Mouse (Mus musculus): Measurements from ENCODE around the gene Gm20388.

Gm20388 gene

DNA sequence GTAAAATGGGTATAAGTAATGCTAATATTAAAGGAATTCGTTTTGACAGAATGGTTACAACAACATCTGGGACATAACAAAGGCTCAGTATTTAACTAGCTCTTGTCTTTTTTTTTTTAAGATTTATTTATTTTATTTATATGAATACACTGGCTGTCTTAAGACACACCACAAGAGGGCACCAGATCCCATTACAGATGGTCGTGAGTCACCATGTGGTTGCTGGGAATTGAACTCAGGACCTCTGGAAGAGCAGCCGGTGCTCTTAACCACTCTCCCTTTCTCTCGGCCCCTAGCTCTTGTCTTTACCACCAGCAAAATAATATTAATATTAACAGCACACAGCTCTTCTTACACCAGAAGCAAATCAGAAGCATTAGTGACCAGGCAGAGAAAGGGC lies 3742.0 kb downstream of the Gm20388 start:
- no peak for DNase-seq (ENCODE audit: extremely low spot score, low read depth, low spot score)

DNA sequence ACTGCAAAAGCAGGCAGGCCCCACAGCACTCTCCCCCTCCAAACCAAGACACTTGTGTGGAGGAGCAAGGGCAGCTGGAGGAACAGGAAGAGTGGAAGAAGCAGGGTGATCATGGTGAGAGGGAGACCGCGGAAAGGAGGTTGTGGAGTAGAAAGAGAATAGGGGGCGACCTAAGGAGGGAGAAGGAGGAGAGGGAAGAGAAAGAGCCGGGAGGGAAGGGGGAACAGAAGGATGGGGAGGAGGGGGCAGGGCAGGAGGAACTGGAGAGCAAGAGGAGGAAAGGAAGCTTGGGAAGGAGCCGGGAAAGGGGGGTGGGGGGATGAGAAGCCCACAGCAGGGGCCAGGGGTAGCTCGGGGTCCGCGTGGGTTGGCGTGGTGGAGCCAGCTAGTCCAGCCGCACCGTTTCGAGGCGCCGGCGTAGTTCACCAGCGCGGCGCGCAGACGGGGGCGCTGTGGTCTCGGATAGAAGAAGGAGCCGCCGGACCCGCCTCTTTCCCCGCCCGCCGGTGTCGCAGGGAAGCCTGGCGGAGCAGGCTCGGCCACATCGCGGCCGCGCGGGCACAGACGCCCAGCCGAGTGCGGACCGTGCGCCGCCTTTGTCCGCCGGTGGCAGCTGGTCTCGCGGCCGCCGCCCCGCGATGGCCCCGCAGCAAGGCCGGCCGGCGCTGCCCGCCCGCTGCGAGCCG lies 3742.8 kb downstream of the Gm20388 start, which contains the start of gene Rhou:
TSS of gene Rhou (plus strand) at position 622 of the 686 bp plus-strand sequence.
- DNase-seq (ENCODE audit: extremely low spot score, low read depth, low spot score) = no peak

DNA sequence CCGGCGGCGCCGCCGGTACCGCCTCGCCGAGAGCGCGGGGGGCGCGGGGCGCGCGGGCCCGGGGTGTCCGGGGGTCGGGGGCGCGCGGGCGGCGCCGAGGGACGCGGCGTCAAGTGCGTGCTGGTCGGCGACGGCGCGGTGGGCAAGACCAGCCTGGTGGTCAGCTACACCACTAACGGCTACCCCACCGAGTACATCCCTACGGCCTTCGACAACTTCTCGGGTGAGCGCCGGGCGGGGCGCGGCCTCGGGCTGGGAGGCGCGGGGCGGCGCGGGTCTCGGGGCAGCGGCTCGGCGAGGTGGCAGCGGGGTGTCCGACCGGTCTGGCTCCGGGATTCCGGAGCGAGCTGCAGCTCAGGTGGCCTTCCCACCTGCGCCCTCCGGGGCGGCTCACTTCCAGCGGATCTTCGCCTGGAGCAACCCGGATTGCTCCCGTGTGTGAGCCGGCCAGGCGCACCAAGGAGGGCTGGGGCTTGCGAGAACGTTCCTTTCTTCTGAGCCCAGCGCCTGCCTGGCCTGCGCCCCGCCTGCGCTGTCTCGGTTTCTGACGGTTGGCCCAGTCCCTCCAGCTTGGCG lies 3743.4 kb downstream of the Gm20388 start:
- no peak for DNase-seq (ENCODE audit: extremely low spot score, low read depth, low spot score)

DNA sequence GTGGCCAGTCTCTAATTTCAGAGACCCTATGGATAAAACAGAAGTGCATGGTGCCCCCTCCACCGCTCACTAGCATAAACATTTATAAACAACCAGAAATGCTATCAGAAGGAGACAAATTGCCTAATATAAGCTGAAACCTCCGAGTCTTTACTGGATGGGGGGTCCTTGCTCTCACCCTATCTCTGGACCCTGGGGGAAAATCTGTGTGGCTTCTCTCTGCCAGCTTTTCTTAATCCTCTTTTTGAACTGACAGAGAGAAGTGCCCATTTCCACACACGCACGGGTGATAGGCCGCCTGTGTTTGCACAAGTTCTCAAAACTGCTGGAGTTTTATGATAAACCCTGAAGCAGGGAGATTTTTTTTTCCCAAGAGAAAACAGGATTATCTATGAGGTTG lies 3744.1 kb downstream of the Gm20388 start:
- no peak for DNase-seq (ENCODE audit: extremely low spot score, low read depth, low spot score)

DNA sequence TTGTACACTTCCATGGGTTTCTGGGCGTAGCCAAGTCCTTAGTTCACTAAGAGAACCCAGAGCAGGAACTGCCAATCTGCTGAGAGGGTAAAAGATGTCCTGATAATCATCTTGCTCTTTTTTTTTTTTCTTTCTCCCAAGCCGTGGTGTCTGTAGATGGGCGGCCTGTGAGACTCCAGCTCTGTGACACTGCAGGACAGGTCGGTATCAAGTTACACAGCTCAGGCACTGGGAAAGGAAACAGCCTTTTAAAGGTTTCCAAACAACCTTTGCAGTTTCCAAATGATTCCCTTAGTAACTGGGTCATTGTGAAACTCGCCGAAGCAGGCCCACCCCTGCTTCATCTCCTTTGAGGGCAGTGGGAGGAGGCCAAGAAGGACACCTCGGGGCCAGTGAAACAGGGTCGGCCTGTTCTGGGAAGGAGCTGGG lies 3744.7 kb downstream of the Gm20388 start:
- no peak for DNase-seq (ENCODE audit: extremely low spot score, low read depth, low spot score)

DNA sequence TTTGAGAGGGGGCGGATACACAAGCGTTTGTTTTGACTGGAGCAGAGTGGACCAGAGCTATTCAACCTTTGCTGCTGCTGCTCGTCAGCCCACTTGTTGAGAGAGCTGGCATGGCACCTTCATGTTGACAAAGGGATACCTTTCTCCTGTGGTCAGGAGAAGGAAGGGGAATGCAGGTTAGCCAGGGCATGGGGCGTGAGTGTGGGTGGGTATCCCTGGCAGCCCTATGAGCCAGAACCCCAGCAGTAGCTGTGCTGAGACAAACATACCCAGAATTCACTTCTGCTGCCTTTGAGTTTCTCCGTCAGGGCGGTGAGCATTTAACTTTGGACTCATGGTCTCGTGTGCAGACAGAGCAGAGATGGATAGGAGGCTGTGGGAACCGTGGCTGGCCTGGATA lies 3747.2 kb downstream of the Gm20388 start:
- no peak for DNase-seq (ENCODE audit: extremely low spot score, low read depth, low spot score)

DNA sequence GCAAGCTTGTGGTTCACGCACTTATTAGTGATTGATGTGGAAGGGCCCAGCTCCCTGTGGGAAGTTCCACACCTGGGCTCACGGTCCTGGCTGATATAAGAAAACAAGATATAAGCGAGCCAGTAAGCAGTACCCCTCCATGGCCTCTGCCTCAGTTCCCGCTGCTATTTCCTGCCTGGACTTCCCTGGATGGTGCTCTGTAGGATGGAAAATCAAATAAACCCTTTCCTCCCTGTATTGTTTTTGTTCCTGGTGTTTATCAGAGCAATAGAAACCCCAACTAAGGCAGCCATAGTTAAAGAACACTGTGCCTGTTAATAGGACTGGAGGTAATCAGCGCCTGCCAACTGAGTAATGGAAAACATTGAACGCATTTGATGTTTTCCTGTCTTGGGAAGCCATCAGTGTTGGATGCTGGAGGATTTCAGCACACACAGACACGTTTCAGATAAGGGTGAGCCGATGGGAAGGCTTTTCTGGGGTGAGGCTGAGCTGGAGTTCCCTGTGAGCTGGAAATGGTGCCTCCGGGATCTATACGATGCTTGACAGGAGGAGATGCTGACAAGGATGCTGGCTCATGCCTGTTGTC lies 3748.9 kb downstream of the Gm20388 start:
- no peak for DNase-seq (ENCODE audit: extremely low spot score, low read depth, low spot score)

DNA sequence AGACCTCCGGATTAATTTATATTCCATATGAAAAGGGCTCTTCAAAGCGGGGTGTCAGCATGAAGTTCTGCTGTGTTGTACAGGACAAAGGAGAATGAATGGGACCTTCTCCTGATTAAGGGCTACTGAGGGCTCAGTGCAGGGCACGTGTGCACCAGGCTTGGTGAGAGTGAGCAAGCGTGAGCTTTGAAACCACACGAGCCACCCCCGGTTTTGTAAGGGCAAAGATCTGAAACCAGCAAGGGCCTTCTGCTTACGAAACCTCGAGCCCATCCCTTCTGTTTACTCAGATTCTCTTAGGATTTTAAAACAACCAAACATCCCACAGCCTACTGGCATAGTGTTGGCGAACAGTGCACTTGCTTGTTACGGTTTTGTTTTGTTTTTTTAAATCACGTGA lies 3750.9 kb downstream of the Gm20388 start:
- DNase-seq (ENCODE audit: extremely low spot score, low read depth, low spot score) = no peak

DNA sequence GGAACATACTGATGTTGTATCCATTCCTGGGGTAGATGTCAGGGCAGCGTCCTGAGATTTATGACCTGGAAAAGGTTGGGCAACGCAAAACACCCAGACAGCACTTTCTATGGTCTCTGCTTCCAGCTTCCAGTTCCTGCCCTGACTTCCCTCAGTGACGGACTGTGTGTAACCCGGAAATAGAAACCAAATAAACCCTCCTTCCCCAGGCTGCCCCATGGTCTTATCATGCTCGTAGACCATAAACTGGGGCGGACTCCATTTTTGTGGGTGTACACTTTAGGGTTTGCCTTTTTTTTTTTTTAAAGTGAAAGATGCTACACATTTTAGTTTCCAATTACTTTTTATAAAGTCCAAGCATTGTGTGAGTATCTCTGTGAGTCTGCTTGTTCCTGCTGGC lies 3754.9 kb downstream of the Gm20388 start:
- no peak for DNase-seq (ENCODE audit: extremely low spot score, low read depth, low spot score)

DNA sequence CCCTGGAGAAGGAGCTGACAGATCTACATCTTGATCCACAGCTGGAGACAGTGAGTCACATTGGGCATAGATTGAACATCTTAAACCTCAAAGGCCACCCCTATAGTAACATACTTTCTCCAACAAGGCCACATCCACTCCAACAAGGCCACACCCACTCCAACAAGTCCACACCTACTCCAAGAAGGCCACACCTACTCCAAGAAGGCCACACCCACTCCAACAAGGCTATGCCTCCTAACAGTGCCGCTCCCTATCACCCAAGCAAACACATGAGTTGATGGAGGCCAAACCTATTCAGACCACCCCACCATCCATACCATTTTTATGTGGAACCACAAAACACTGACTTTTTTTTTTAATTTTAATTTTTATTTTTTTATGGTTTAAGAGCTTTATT lies 3756.2 kb downstream of the Gm20388 start:
- no peak for DNase-seq (ENCODE audit: extremely low spot score, low read depth, low spot score)

DNA sequence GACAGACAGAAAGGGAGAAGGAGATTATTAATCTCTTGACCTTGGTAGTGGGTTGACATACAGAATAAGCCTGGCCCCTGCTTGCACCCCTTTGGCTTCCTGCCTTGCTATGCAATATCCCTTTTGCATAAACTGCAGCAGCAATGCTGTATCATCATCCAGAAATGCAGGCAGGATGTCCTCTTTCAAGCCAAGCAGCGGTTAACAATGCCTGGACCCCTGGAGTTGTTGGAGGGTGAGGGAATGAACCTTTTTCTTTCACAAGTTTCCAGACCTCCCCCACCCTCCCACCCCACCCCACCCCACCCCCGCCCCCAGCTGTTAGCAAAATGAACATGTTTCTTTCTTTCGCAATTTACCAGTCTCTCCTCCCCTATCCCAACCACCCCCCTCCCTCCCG lies 3758.0 kb downstream of the Gm20388 start:
- DNase-seq (ENCODE audit: extremely low spot score, low read depth, low spot score) = no peak

DNA sequence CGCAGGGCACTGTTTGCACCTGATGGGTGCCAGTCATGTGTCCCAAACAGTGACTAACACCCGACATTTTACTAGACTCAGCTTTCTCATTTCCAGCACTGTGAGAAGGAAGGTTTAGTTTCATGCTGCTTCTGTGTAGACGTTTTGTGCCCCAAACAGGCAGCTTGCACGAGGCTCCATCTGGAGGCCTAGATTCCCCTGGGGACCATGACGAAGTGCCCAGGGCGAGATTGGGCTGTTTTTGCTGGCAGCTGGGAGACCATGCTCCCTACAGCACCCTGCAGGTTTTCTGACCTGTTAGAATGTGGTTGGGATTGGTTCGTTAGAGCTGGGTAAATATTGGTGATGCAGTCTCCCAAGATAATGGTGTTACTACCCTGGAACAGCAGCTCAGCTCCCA lies 3760.1 kb downstream of the Gm20388 start:
- no peak for DNase-seq (ENCODE audit: extremely low spot score, low read depth, low spot score)

DNA sequence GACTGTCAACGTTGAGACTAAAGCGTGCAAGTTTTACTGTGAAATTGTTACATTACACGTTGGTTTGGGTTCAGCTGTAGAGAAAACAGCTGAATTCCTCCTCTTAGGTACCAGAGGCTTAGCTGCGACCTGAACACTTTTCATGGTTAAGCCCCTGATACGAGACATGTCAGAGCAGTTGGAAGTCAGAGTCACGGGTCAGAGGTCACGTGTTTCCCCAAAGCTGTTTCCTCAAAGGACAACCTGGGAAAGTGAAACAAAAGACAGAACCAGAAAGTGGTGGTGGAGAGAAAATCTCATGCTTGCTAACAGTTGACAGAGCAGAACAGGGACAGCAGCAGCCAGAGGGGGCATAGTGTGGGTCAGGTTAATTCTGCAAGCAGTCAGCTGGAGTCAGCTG lies 3760.8 kb downstream of the Gm20388 start:
- no peak for DNase-seq (ENCODE audit: extremely low spot score, low read depth, low spot score)

DNA sequence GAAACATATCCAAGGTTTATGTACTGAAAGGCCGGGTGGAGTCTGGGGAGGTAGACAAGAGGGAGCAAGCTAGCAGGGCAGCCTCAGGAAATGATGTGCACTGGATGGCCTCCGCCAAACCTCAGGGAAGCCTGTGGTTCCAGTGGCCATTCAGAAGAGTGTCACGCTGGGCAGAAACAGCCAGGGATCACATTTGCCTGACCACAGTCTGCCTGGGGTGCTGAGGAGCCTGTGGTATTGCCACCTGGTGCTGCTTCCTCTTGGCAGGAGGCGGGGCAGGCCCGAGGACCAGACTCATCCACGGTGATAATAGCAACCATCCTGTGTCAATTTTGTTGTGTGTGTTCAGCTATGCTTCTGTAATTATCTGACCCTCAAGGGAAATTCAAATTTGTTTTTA lies 3762.0 kb downstream of the Gm20388 start:
- DNase-seq (ENCODE audit: extremely low spot score, low read depth, low spot score) = no peak

DNA sequence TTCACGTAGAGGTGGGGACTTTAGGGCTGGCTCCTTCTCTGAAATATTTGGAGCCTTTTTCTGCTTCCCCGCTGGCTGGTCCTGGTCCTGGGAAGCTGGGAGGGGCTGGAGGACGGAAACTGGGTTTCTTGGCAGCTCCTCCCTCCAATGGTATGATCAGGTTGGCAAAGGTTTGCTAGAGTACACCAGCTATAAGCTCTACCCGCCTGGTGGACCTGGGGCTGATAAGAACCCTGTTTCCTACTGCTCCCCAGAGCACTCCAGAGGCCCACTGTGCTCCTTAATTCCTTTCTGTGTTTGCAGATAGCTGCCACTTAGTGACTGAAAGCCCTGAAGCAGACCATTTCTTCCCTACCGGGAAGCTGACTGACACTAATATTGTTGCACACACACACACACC lies 3765.0 kb downstream of the Gm20388 start:
- DNase-seq (ENCODE audit: extremely low spot score, low read depth, low spot score) = no peak

DNA sequence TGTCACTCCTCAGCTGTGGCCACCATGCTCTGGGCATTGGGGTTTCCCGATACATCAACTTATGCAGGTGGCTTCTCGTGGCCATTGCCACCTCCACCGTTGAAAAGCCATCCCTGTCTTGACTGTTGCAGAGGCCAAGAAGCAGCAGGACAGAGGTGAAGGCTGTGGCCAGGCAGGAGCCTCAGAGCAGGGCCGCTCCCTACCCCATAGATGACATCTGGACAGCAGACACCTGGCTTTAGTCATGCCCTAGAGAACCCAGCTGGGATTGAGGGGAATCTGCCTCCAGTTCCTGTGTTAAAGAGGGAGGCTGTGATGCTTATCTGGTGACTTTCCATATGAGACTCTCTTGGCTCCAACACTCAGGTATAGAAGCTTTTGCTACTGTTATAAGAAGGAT lies 3767.7 kb downstream of the Gm20388 start:
- no peak for DNase-seq (ENCODE audit: extremely low spot score, low read depth, low spot score)

DNA sequence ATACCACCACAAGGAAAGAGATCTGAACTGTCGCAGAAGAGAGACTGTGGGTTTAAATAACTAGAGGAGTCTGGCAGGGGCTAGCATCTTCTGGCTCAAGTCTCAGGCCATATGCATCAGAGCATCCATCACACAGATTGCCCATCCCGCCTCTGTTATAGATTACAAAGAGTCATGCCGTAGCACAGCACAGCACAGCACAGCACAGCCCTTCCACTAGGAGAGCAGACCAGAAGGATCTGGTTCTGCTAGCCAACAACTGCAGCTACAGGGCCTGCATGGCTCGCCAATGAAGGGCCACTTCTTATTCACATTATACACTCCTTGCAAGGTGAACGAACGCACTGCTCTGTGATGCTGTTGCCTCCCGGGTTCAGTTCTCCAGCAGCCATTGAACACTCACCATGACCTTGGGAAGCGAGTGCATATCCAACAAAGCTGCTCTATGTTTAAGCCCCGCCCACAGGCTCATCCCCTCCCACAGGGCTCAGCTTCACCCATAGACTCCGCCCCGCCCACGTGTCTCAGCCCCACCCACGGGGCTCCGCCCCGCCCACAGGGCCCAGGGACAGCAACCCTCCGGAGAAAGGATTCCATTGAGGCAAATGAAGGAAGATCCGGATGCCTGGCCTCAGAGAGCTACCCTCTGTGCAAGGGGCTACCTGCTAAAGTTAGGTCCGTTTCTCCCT lies 3771.6 kb downstream of the Gm20388 start:
- peak; percentile 20 for DNase-seq (ENCODE audit: extremely low spot score, low read depth, low spot score)

DNA sequence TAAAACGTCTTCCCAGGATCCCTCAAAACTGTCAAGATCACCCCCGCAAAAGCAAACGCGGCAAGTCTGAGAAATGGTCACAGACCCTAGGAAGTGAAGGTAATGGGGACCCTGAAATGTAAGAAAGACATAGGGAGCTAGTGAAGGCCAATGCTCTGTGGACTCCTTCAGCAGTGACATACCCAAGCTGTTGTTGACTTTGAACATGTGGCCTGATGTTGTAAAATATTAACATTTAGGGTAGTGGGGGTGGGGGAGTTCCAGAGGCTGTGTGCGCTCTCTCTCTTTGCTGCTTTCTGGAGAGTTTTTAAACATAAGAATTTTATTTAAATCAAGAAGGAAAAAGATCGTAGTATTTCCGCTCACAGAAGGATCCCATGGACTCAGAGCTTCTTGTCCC lies 3772.7 kb downstream of the Gm20388 start:
- DNase-seq (ENCODE audit: extremely low spot score, low read depth, low spot score) = no peak

DNA sequence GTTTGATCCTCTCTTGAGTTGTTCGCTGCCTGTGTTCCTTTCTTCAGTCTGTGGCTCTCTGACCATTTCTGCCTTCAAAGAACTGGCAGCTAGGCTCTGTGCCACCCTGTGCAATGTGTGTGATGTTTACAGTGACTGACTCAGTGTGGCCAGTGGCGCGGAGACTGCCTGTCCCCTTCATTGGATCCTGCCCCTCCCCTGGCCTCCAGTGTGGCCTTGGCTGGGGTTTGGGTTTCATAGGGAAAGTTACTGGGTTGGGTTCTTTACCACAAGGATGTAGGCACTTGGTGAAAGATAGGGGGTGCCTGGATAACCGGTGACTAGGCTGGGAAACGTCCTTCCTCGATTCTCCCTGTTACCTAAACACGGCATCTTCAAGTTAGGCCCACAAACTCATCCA lies 3774.2 kb downstream of the Gm20388 start:
- DNase-seq (ENCODE audit: extremely low spot score, low read depth, low spot score) = no peak

DNA sequence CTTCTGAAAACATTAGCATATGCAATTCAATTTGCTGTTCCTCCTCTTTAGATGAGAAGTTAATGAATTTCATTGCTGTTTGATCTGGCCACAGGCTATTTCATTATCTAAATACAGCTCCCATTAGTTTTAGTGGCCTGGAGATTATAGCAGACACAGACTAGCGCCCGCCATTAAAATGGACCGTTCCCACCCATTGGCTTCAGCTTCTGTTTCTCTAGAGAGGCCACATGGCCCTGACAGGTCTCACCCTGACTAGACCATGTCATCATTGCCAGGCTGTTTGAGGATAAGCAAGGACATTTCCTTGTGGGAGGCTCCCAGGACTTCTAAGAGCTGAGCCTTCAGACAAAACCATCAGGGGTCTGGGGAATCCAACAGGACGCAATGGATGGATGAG lies 3774.8 kb downstream of the Gm20388 start:
- no peak for DNase-seq (ENCODE audit: extremely low spot score, low read depth, low spot score)

DNA sequence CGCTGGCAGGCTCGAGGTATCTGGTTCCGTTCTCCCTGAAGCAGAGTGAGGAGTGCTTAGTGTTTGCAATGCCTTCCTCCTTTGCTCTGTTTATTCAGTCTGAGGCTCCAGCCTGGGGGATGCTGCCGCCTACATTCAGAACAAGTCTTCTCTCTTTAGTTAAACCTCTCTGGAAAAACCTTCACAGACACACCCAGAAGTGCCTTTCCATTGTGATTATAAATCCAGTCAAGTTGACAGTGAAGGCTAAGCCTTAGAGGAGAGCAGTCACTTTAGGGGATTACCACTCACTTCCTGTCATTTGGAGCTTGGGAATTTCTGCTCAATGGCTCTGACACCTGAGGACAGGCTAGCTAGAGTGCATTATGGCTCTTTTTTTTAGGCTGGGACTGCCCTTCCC lies 3777.2 kb downstream of the Gm20388 start:
- no peak for DNase-seq (ENCODE audit: extremely low spot score, low read depth, low spot score)
